Mouse (Mus musculus): ENCODE measurements around the gene Gm44965. TPM values are rescaled to one million over a fixed set of nuclear protein-coding genes. Genes with fewer than 3 reads are reported as not detected.

Gm44965 gene
- polyA plus RNA-seq, 1 experiment from 2014 or later, result not detected

DNA sequence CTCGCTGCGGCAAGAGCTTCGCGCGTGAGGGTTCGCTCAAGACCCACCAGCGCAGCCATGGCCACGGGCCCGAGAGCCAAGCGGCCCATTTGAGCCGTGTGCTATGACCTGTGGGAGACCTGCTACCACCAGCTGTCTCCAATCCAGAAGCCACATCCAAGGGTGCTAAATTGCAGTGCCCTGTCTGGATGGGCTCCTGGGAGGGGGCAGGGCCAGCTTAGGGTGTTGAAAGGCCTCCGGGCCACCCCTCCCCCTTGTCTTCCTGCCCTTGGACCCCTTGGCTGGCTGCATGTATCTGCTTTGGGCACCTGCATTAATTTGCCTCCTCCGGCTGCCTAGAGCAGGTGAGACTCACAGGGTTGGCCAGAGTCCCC is 35.9 kb downstream of the Gm44965 start:
- TF ChIP-seq CTCF (IDR thresholded peaks at IDR 0.05; ENCODE audit: low read depth), result no peak
- 0 out of 2 replicates have a peak, but pooled peaks cover 2% of the 10 kb centered on the region for H3K4me1 ChIP-seq (replicated peaks; ENCODE audit: control insufficient read depth, insufficient read depth, low read length)
- H3K9ac ChIP-seq (ENCODE audit: low read depth, low read length), result no peak overlapping the region; the same call in 1 of the 2 replicates
- peaks cover 5% of the 10 kb centered on the region for H3K27me3 ChIP-seq (replicated peaks; ENCODE audit: control insufficient read depth, insufficient read depth, low read length)
- H3K4me2 ChIP-seq (replicated peaks; ENCODE audit: low read depth), result peak overlapping the region; percentile 67
- no peak overlapping the region for H3K27ac ChIP-seq (ENCODE audit: low read depth, low read length)
- no peaks in the 10 kb centered on the region for H3K36me3 ChIP-seq (ENCODE audit: control insufficient read depth, insufficient read depth)
- no peaks in the 10 kb centered on the region for H3K9me3 ChIP-seq (ENCODE audit: control insufficient read depth)
- peak overlapping the region; percentile 26 for H3K4me3 ChIP-seq (ENCODE audit: low read depth, low read length)
- ATAC-seq, result no peak
- 31% methylated on average over 13 of the region's 13 CpGs for WGBS

DNA sequence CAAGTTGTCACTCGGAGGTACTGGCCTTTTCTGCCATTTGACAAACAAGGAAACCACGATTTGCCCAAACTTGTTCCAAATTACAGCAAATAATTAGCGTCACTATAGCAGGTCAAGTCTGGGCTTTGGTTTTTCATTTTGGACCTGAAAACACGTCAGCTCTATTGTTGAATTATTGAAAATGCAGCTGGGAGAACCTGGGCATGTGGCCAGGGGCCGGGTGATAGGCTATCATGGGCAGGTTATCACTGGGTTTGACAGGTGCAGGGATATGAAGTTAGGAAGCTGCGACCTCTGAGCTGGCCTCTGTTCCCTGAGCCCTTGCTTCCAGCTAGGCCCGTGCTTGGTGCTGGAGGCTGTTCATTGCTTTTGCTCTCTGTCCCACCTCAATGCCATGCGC is 37.1 kb downstream of the Gm44965 start:
- H3K27me3 ChIP-seq (replicated peaks; ENCODE audit: control insufficient read depth, insufficient read depth, low read length), result peaks cover 5% of the 10 kb centered on the region
- H3K4me3 ChIP-seq (ENCODE audit: low read depth, low read length), result no peak overlapping the region
- 0 out of 2 replicates have a peak, but pooled peaks cover 2% of the 10 kb centered on the region for H3K4me1 ChIP-seq (replicated peaks; ENCODE audit: control insufficient read depth, insufficient read depth, low read length)
- H3K4me2 ChIP-seq (replicated peaks; ENCODE audit: low read depth), result no peak overlapping the region
- H3K27ac ChIP-seq (ENCODE audit: low read depth, low read length), result no peak overlapping the region
- TF ChIP-seq CTCF (IDR thresholded peaks at IDR 0.05; ENCODE audit: low read depth), result no peak
- ATAC-seq, result no peak
- no peaks in the 10 kb centered on the region for H3K9me3 ChIP-seq (ENCODE audit: control insufficient read depth)
- no peak overlapping the region for H3K9ac ChIP-seq (ENCODE audit: low read depth, low read length)
- no peaks in the 10 kb centered on the region for H3K36me3 ChIP-seq (ENCODE audit: control insufficient read depth, insufficient read depth)
- 85% methylated on average over 8 of the region's 8 CpGs for WGBS

DNA sequence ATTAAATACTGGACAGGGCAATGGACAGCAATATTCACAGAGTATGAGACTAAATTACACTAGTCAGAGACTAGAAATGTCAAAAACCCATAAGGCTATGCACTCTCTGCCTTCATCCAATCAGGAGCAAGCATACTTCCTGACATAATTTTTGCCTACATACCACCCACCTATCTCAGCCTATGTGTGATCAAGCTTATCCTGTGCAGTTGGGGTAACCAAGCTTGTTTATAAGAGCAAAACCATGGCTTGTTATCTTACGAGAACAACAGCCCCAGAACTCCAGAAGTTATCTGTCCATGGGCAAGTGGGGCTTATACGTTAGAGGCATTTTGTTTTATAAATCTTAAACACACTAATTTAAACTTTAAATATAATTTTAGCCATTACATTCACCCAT is 41.4 kb downstream of the Gm44965 start:
- Histone ChIP-seq H3K4me1 (replicated peaks; ENCODE audit: control insufficient read depth, insufficient read depth, low read length) (no peaks in the 10 kb centered on the region), H3K9me3 (ENCODE audit: control insufficient read depth) (no peaks in the 10 kb centered on the region), H3K27ac (ENCODE audit: low read depth, low read length) (no peak overlapping the region), H3K9ac (ENCODE audit: low read depth, low read length) (no peak overlapping the region), H3K27me3 (replicated peaks; ENCODE audit: control insufficient read depth, insufficient read depth, low read length) (no peaks in the 10 kb centered on the region), H3K4me2 (replicated peaks; ENCODE audit: low read depth) (no peak overlapping the region), H3K4me3 (ENCODE audit: low read depth, low read length) (no peak overlapping the region), H3K36me3 (ENCODE audit: control insufficient read depth, insufficient read depth) (no peaks in the 10 kb centered on the region)
- no peak for ATAC-seq
- TF ChIP-seq CTCF (IDR thresholded peaks at IDR 0.05; ENCODE audit: low read depth), result no peak
- 89% methylated on average over 2 of the region's 2 CpGs for WGBS

GRCm38 (mm10) chr6:48636515-48636914 is 42.8 kb downstream of the Gm44965 start:
- no peaks in the 10 kb centered on the region for H3K36me3 ChIP-seq (ENCODE audit: control insufficient read depth, insufficient read depth)
- no peaks in the 10 kb centered on the region for H3K4me1 ChIP-seq (replicated peaks; ENCODE audit: control insufficient read depth, insufficient read depth, low read length)
- WGBS, result 79% methylated on average over 6 of the region's 6 CpGs
- ATAC-seq, result no peak
- no peak for TF ChIP-seq CTCF (IDR thresholded peaks at IDR 0.05; ENCODE audit: low read depth)
- H3K27me3 ChIP-seq (replicated peaks; ENCODE audit: control insufficient read depth, insufficient read depth, low read length), result no peaks in the 10 kb centered on the region
- H3K4me3 ChIP-seq (ENCODE audit: low read depth, low read length), result no peak overlapping the region
- no peak overlapping the region for H3K4me2 ChIP-seq (replicated peaks; ENCODE audit: low read depth)
- no peak overlapping the region for H3K9ac ChIP-seq (ENCODE audit: low read depth, low read length)
- no peak overlapping the region for H3K27ac ChIP-seq (ENCODE audit: low read depth, low read length)
- no peaks in the 10 kb centered on the region for H3K9me3 ChIP-seq (ENCODE audit: control insufficient read depth)

DNA sequence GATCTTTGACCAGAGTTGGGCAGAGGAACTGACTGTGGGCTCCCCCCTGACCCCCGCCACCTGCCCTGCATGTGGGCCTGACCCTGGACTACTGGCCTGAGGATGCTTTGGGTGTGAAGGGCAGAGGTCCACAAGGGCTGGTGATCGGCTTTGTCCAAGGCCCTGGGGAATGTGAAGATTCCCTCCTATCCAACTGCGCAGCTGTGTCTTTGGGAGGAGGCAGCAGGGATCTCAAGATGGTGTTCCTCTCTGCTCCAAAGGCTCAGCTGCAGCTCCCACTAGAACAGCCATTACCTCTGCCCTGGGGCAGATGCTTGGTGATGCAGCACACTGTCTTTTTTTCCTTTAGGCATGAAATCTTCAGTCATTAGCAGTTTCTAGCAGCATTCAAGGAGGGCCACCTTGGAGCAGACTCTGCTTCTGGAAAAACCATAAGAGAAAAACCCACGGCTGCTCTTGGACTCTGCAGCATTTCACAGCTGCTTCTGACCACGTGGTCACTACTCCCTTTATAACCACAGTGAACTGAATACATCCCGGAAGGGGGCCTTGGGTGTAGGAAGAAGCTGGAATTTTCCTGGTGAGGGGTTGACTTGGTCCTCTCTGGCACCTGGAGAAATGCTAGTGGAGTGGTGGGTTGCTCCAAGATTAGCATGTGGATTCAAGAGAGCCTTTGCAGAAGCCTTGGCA is 44.2 kb downstream of the Gm44965 start:
- Histone ChIP-seq H3K36me3 (ENCODE audit: control insufficient read depth, insufficient read depth) (no peaks in the 10 kb centered on the region), H3K9me3 (ENCODE audit: control insufficient read depth) (no peaks in the 10 kb centered on the region), H3K27me3 (replicated peaks; ENCODE audit: control insufficient read depth, insufficient read depth, low read length) (no peaks in the 10 kb centered on the region), H3K9ac (ENCODE audit: low read depth, low read length) (no peak overlapping the region), H3K4me2 (replicated peaks; ENCODE audit: low read depth) (no peak overlapping the region), H3K4me3 (ENCODE audit: low read depth, low read length) (no peak overlapping the region), H3K4me1 (replicated peaks; ENCODE audit: control insufficient read depth, insufficient read depth, low read length) (no peaks in the 10 kb centered on the region), H3K27ac (ENCODE audit: low read depth, low read length) (no peak overlapping the region)
- no peak for TF ChIP-seq CTCF (IDR thresholded peaks at IDR 0.05; ENCODE audit: low read depth)
- WGBS, result 64% methylated on average over 6 of the region's 6 CpGs
- no peak for ATAC-seq

- no peaks in the 10 kb centered on the region for H3K27me3 ChIP-seq (replicated peaks; ENCODE audit: control insufficient read depth, insufficient read depth, low read length)
- H3K4me3 ChIP-seq (ENCODE audit: low read depth, low read length), result no peak overlapping the region
- no peaks in the 10 kb centered on the region for H3K36me3 ChIP-seq (ENCODE audit: control insufficient read depth, insufficient read depth)
- TF ChIP-seq CTCF (IDR thresholded peaks at IDR 0.05; ENCODE audit: low read depth), result no peak
- H3K4me1 ChIP-seq (replicated peaks; ENCODE audit: control insufficient read depth, insufficient read depth, low read length), result no peaks in the 10 kb centered on the region
- no peak overlapping the region for H3K9ac ChIP-seq (ENCODE audit: low read depth, low read length)
- no peak for ATAC-seq
- no peak overlapping the region for H3K27ac ChIP-seq (ENCODE audit: low read depth, low read length)
- 54% methylated on average over 2 of the region's 2 CpGs for WGBS
- no peak overlapping the region for H3K4me2 ChIP-seq (replicated peaks; ENCODE audit: low read depth)
- H3K9me3 ChIP-seq (ENCODE audit: control insufficient read depth), result no peaks in the 10 kb centered on the region
Observed at GRCm38 (mm10) chr6:48638553-48638952, 44.8 kb downstream of the Gm44965 start.

Data from intestine, postnatal 0 days (tissue).